9 mouse cellular contexts compared by ENCODE assay signal in the genomic region with DNA sequence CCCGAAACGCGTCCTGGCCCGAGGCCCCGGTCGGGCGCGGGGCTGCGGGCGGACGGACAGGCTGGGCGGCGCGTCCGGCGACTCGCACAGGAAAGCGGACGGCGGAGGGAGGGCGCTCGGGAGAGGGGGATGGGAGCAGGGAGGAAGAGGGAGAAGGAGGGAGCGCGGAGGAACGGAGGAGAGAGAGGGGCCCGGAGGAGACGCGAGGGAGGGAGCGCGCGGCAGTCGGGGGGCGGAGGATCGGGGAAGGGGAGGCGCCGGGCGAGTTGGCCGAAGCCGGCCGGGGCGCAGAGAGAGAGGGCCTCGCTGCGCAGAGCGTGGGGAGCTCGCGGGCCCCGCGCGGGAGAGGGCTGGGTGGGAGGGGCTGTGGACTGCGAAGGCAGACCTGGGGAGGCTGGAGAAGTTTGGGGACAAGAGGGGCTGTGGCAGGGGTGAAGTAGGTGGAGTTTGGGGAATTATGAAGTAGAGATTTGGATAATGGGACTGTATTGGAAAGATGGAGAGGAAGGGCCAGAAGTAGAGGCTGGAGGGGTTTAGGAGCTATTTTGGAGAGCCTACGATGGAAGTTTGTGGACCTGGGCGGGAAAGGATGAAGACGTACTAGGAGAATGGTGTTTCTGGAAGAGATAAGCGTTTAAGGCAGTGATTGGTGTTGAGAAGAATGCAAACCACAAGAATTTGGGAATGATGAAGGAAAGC. TPM values are rescaled to one million over a fixed set of nuclear protein-coding genes. Genes with fewer than 3 reads are reported as not detected.
DNase-seq lines count a peak whose midpoint lies in the region; ATAC-seq and TF ChIP-seq lines count a peak whose summit lies in the region.
"Had no signal": no experiment of that assay in that cellular context is flagged by ENCODE, and none has a peak within 500 bp of the region (broad histone marks: within the 10 kb centered on the region; RNA-seq: fewer than 3 reads in every experiment).

No protein-coding gene starts in this region.

- peak overlapping the region; percentile 65 for H3K4me2 ChIP-seq in forebrain, embryonic 14.5 days (ENCODE audit: low read length)
- H3K4me2 ChIP-seq in lung, embryonic 16.5 days (ENCODE audit: low read depth, low read length), result peak overlapping the region; percentile 53

- intact Hi-C loops in heart, postnatal 25 days (cut with DNase I), result loop anchor here (2.0 to 5.0 kb wide), 3 partner anchors 14 to 94 kb away; a partner anchor contains a TSS

- peak overlapping the region; percentile 74 for H3K4me3 ChIP-seq in G1E (ENCODE audit: low read depth, low read length)
- peak overlapping the region; percentile 81 for H3K4me3 ChIP-seq in forebrain, embryonic 14.5 days (ENCODE audit: low read depth, low read length)
- peak overlapping the region; percentile 75 for H3K4me3 ChIP-seq in lung, embryonic 16.5 days (ENCODE audit: low read length)

- H3K27ac ChIP-seq in forebrain, embryonic 14.5 days (ENCODE audit: low read depth, low read length), result peak overlapping the region; percentile 97
- peak overlapping the region; percentile 97 for H3K27ac ChIP-seq in lung, embryonic 16.5 days (ENCODE audit: low read length)

- H3K27me3 ChIP-seq in G1E (ENCODE audit: insufficient read depth, low read length), result peaks cover 60% of the 10 kb centered on the region
- no peaks in the 10 kb centered on the region for H3K27me3 ChIP-seq in forebrain, embryonic 14.5 days (replicated peaks; ENCODE audit: control insufficient read depth, insufficient read depth, low read length)
- H3K27me3 ChIP-seq in lung, embryonic 16.5 days (ENCODE audit: control insufficient read depth, insufficient read depth, low read depth, low read length), result no peaks in the 10 kb centered on the region

- WGBS in forebrain, embryonic 14.5 days, result under 1% methylated on average over 51 of the region's 54 CpGs
- under 1% methylated on average over 36 of the region's 54 CpGs for WGBS in lung, embryonic 16.5 days

- no peaks in the 10 kb centered on the region for H3K36me3 ChIP-seq in G1E (replicated peaks)
- peaks cover 5% of the 10 kb centered on the region; the same call in 1 of the 2 replicates for H3K36me3 ChIP-seq in forebrain, embryonic 14.5 days (ENCODE audit: control insufficient read depth, insufficient read depth, low read length)
- no peaks in the 10 kb centered on the region for H3K36me3 ChIP-seq in lung, embryonic 16.5 days (ENCODE audit: control insufficient read depth, insufficient read depth, low read length)

- peaks cover 38% of the 10 kb centered on the region for H3K4me1 ChIP-seq in G1E (ENCODE audit: insufficient read depth, low read depth, low read length)
- peaks cover 39% of the 10 kb centered on the region for H3K4me1 ChIP-seq in forebrain, embryonic 14.5 days (ENCODE audit: control insufficient read depth, insufficient read depth, low read length)
- H3K4me1 ChIP-seq in lung, embryonic 16.5 days (replicated peaks; ENCODE audit: control insufficient read depth, insufficient read depth, low read length), result peaks cover 39% of the 10 kb centered on the region

- no peak for TF ChIP-seq CTCF in G1E (IDR thresholded peaks at IDR 0.05; ENCODE audit: low read depth, low read length)

- peak; percentile 40 for ATAC-seq in G1E (ENCODE audit: extremely low read depth, insufficient number of reproducible peaks, low FRiP score, poor library complexity, severe bottlenecking)
- ATAC-seq in forebrain, embryonic 14.5 days, result peak; percentile 72
- peak; percentile 80 for ATAC-seq in lung, embryonic 16.5 days (ENCODE audit: low read depth)

- DNase-seq in G1E (ENCODE audit: low spot score), result peak; percentile 58
- DNase-seq in cerebellum, adult 11 months, result peak; percentile 83
- DNase-seq in forebrain, embryonic 14.5 days (ENCODE audit: low spot score), result peak; percentile 85
- DNase-seq in heart, postnatal 25 days (ENCODE audit: low spot score), result peak; percentile 75
- DNase-seq in layer of hippocampus, adult 18-20 months (ENCODE audit: low spot score in 2 of 2), result peak; percentile 67 to 75
- peak; percentile 77 for DNase-seq in ovary, postnatal 14 days (ENCODE audit: low spot score)
- DNase-seq in urinary bladder, adult 18-20 months (ENCODE audit: low spot score in 2 of 2), result peak; percentile 73 to 82

- H3K9me3 ChIP-seq in G1E (replicated peaks), result no peaks in the 10 kb centered on the region
- no peaks in the 10 kb centered on the region for H3K9me3 ChIP-seq in forebrain, embryonic 14.5 days (replicated peaks; ENCODE audit: control insufficient read depth, low read length)
- no peaks in the 10 kb centered on the region for H3K9me3 ChIP-seq in lung, embryonic 16.5 days (ENCODE audit: control insufficient read depth, low read length)

- peak overlapping the region; percentile 96 for H3K9ac ChIP-seq in forebrain, embryonic 14.5 days (ENCODE audit: low read length)
- H3K9ac ChIP-seq in lung, embryonic 16.5 days (ENCODE audit: low read length), result peak overlapping the region; percentile 92

RNA-seq across cellular contexts. Expression of a gene that starts 0.5 kb away (rescaled TPM):
- total RNA-seq in G1E (2014; fragmentation: Nextera tagmentation) (58.7 and 85.6 TPM in 2 replicates), G1E (2017) (1.9 and 3.0 TPM in 2 replicates)
- polyA plus RNA-seq in G1E (2012), result 55.3 and 58.8 TPM in 2 replicates
- 12.2 and 16.6 TPM in 2 replicates for polyA plus RNA-seq in forebrain, embryonic 14.5 days (2014; fragmentation: Nextera tagmentation; extraction: Ambion mirVana)
- total RNA-seq in heart, postnatal 25 days (2021), result 10 to 100 TPM; 37.0 to 39.7 TPM
- 100 to 1,000 TPM; 161 to 181 TPM for total RNA-seq in layer of hippocampus, adult 18-20 months (2021)
- polyA plus RNA-seq in lung, embryonic 16.5 days (2015; fragmentation: Nextera tagmentation; extraction: Ambion mirVana), result 14.0 and 14.7 TPM in 2 replicates

RNA-seq across cellular contexts. Expression of a gene that starts 1.0 kb away (rescaled TPM):
- not detected in 2 replicates for total RNA-seq in G1E (2014; fragmentation: Nextera tagmentation)
- not detected in 2 replicates for total RNA-seq in G1E (2017)
- polyA plus RNA-seq in G1E (2012), result not detected in 2 replicates
- polyA plus RNA-seq in forebrain, embryonic 14.5 days (2014; fragmentation: Nextera tagmentation; extraction: Ambion mirVana), result not detected in 2 replicates
- 1 to 10 TPM in 1 of 2 experiments, not detected in 1; 3.8 TPM for total RNA-seq in heart, postnatal 25 days (2021)
- total RNA-seq in layer of hippocampus, adult 18-20 months (2021), result not detected
- not detected in 2 replicates for polyA plus RNA-seq in lung, embryonic 16.5 days (2015; fragmentation: Nextera tagmentation; extraction: Ambion mirVana)
- total RNA-seq: hematopoietic stem cell, adult 5-6 weeks had no signal

RNA-seq across cellular contexts. Expression of a gene that starts 12.7 kb away (rescaled TPM):
- total RNA-seq in G1E (2014; fragmentation: Nextera tagmentation) (1.1 and 3.2 TPM in 2 replicates), G1E (2017) (3.4 and 3.6 TPM in 2 replicates)
- polyA plus RNA-seq in G1E (2012), result 0.13 and 0.29 TPM in 2 replicates
- 34.6 and 49.5 TPM in 2 replicates for polyA plus RNA-seq in forebrain, embryonic 14.5 days (2014; fragmentation: Nextera tagmentation; extraction: Ambion mirVana)
- 1 to 10 TPM; 1.9 to 3.3 TPM for total RNA-seq in heart, postnatal 25 days (2021)
- total RNA-seq in layer of hippocampus, adult 18-20 months (2021), result 1,000 to 10,000 TPM; 1,059 TPM
- 3.5 and 4.7 TPM in 2 replicates for polyA plus RNA-seq in lung, embryonic 16.5 days (2015; fragmentation: Nextera tagmentation; extraction: Ambion mirVana)

RNA-seq across cellular contexts. Expression of a gene that starts 15.6 kb away (rescaled TPM):
- total RNA-seq in G1E (2014; fragmentation: Nextera tagmentation), result 61.7 and 62.9 TPM in 2 replicates
- total RNA-seq in G1E (2017), result 130 and 176 TPM in 2 replicates
- polyA plus RNA-seq in G1E (2012), result 26.1 and 38.8 TPM in 2 replicates
- polyA plus RNA-seq in forebrain, embryonic 14.5 days (2014; fragmentation: Nextera tagmentation; extraction: Ambion mirVana), result 722 and 848 TPM in 2 replicates
- total RNA-seq in heart, postnatal 25 days (2021), result 100 to 1,000 TPM; 274 to 277 TPM
- 100 to 1,000 TPM; 358 to 368 TPM for total RNA-seq in layer of hippocampus, adult 18-20 months (2021)
- polyA plus RNA-seq in lung, embryonic 16.5 days (2015; fragmentation: Nextera tagmentation; extraction: Ambion mirVana), result 430 and 446 TPM in 2 replicates

RNA-seq across cellular contexts. Expression of a gene that starts 18.3 kb away (rescaled TPM):
- total RNA-seq in G1E (2014; fragmentation: Nextera tagmentation), result 66.2 and 72.6 TPM in 2 replicates
- total RNA-seq in G1E (2017), result 309 and 356 TPM in 2 replicates
- polyA plus RNA-seq in G1E (2012), result 54.9 and 129 TPM in 2 replicates
- polyA plus RNA-seq in forebrain, embryonic 14.5 days (2014; fragmentation: Nextera tagmentation; extraction: Ambion mirVana), result 4.7 TPM in 2 replicates
- total RNA-seq in heart, postnatal 25 days (2021), result 1 to 10 TPM; 4.7 TPM
- 1 to 10 TPM; 4.1 to 4.6 TPM for total RNA-seq in layer of hippocampus, adult 18-20 months (2021)
- 21.3 and 27.3 TPM in 2 replicates for polyA plus RNA-seq in lung, embryonic 16.5 days (2015; fragmentation: Nextera tagmentation; extraction: Ambion mirVana)

Comparison
In these comparisons a context has a peak if more than half of its experiments do, and no peak if none do; other contexts are left out.
1. Peak in every context shown above with its lines: DNase-seq, ATAC-seq, H3K4me3 ChIP-seq and H3K27ac ChIP-seq.
2. RNA of a gene that starts 12.7 kb away (total RNA-seq): 1,059 TPM in layer of hippocampus, adult 18-20 months; 1.1 to 3.6 TPM in G1E and 1.9 to 3.3 TPM in heart, postnatal 25 days; every median in the first group is over 100 times any median in the second.